Mouse (Mus musculus): ENCODE measurements around the gene Eng. TPM values are rescaled to one million over a fixed set of nuclear protein-coding genes. Genes with fewer than 3 reads are reported as not detected.

The Eng gene
- polyA plus RNA-seq, 1 experiment from 2014 or later, result 24.8 TPM

GRCm38 (mm10) chr2:32686640-32687039, 40.2 kb downstream of the Eng start:
- H3K36me3 ChIP-seq, result peaks cover 59% of the 10 kb centered on the region
- no peak overlapping the region for H3K4me2 ChIP-seq (replicated peaks)
- WGBS, result 97% methylated on average over 6 of the region's 6 CpGs
- no peak overlapping the region for H3K27ac ChIP-seq
- H3K9ac ChIP-seq (replicated peaks), result no peak overlapping the region
- no peak overlapping the region for H3K4me3 ChIP-seq (replicated peaks)
- no peaks in the 10 kb centered on the region for H3K9me3 ChIP-seq
- H3K27me3 ChIP-seq, result no peaks in the 10 kb centered on the region
- ATAC-seq, result no peak
- no peaks in the 10 kb centered on the region for H3K4me1 ChIP-seq (replicated peaks)

GRCm38 (mm10) chr2:32687562-32687961, 41.2 kb downstream of the Eng start:
- Histone ChIP-seq H3K4me1 (replicated peaks) (peaks cover 2% of the 10 kb centered on the region), H3K9ac (replicated peaks) (no peak overlapping the region), H3K27ac (no peak overlapping the region), H3K4me3 (replicated peaks) (no peak overlapping the region), H3K36me3 (peaks cover 58% of the 10 kb centered on the region), H3K9me3 (no peaks in the 10 kb centered on the region), H3K27me3 (no peaks in the 10 kb centered on the region), H3K4me2 (replicated peaks) (no peak overlapping the region)
- no peak for ATAC-seq
- WGBS, result 95% methylated on average over 8 of the region's 8 CpGs

GRCm38 (mm10) chr2:32689420-32689819, 43.0 kb downstream of the Eng start:
- WGBS, result 24% methylated on average over 5 of the region's 5 CpGs
- Histone ChIP-seq H3K27me3 (no peaks in the 10 kb centered on the region), H3K4me3 (replicated peaks) (no peak overlapping the region), H3K36me3 (peaks cover 39% of the 10 kb centered on the region), H3K9ac (replicated peaks) (no peak overlapping the region), H3K4me2 (replicated peaks) (no peak overlapping the region), H3K4me1 (replicated peaks) (peaks cover 13% of the 10 kb centered on the region), H3K9me3 (no peaks in the 10 kb centered on the region), H3K27ac (no peak overlapping the region)
- peak; percentile 15; the same call in 1 of the 2 replicates for ATAC-seq

GRCm38 (mm10) chr2:32691041-32691440, 44.6 kb downstream of the Eng start:
- Histone ChIP-seq H3K27me3 (no peaks in the 10 kb centered on the region), H3K9ac (replicated peaks) (no peak overlapping the region), H3K4me2 (replicated peaks) (no peak overlapping the region), H3K4me3 (replicated peaks) (no peak overlapping the region), H3K4me1 (replicated peaks) (peaks cover 13% of the 10 kb centered on the region), H3K27ac (no peak overlapping the region), H3K9me3 (no peaks in the 10 kb centered on the region), H3K36me3 (peaks cover 23% of the 10 kb centered on the region)
- ATAC-seq, result no peak
- 88% methylated on average over 11 of the region's 11 CpGs for WGBS

- Histone ChIP-seq H3K27me3 (no peaks in the 10 kb centered on the region), H3K27ac (no peak overlapping the region), H3K4me3 (replicated peaks) (no peak overlapping the region), H3K9me3 (no peaks in the 10 kb centered on the region), H3K4me2 (replicated peaks) (no peak overlapping the region; the same call in 1 of the 2 replicates), H3K4me1 (replicated peaks) (peaks cover 13% of the 10 kb centered on the region), H3K9ac (replicated peaks) (no peak overlapping the region; the same call in 1 of the 2 replicates), H3K36me3 (peaks cover 8% of the 10 kb centered on the region)
- 97% methylated on average over 14 of the region's 14 CpGs for WGBS
- no peak for ATAC-seq
Observed at GRCm38 (mm10) chr2:32692496-32692895, 46.1 kb downstream of the Eng start.

GRCm38 (mm10) chr2:32693282-32693681, 46.9 kb downstream of the Eng start:
- ATAC-seq, result no peak
- no peaks in the 10 kb centered on the region for H3K27me3 ChIP-seq
- 23% methylated on average over 7 of the region's 7 CpGs for WGBS
- H3K36me3 ChIP-seq, result 0 out of 2 replicates have a peak, but pooled peaks cover under 1% of the 10 kb centered on the region
- H3K27ac ChIP-seq, result no peak overlapping the region
- peaks cover 13% of the 10 kb centered on the region for H3K4me1 ChIP-seq (replicated peaks)
- H3K4me2 ChIP-seq (replicated peaks), result peak overlapping the region; percentile 81
- H3K4me3 ChIP-seq (replicated peaks), result peak overlapping the region; percentile 71
- peak overlapping the region; percentile 81 for H3K9ac ChIP-seq (replicated peaks)
- no peaks in the 10 kb centered on the region for H3K9me3 ChIP-seq

- no peaks in the 10 kb centered on the region for H3K36me3 ChIP-seq
- peak; percentile 98 for ATAC-seq
- peak overlapping the region; percentile 81 for H3K9ac ChIP-seq (replicated peaks)
- peak overlapping the region; percentile 71 for H3K4me3 ChIP-seq (replicated peaks)
- no peaks in the 10 kb centered on the region for H3K27me3 ChIP-seq
- H3K4me2 ChIP-seq (replicated peaks), result peak overlapping the region; percentile 81
- no peaks in the 10 kb centered on the region for H3K9me3 ChIP-seq
- peaks cover 13% of the 10 kb centered on the region for H3K4me1 ChIP-seq (replicated peaks)
- peak overlapping the region; percentile 75 for H3K27ac ChIP-seq
- WGBS, result under 1% methylated on average over 51 of the region's 51 CpGs
Observed at GRCm38 (mm10) chr2:32693823-32694411, 47.5 kb downstream of the Eng start.

- no peaks in the 10 kb centered on the region for H3K9me3 ChIP-seq
- no peak for ATAC-seq
- H3K36me3 ChIP-seq, result no peaks in the 10 kb centered on the region
- H3K9ac ChIP-seq (replicated peaks), result peak overlapping the region; percentile 58; the same call in 1 of the 2 replicates
- peaks cover 13% of the 10 kb centered on the region for H3K4me1 ChIP-seq (replicated peaks)
- H3K4me3 ChIP-seq (replicated peaks), result peak overlapping the region; percentile 71
- WGBS, result 90% methylated on average over 12 of the region's 12 CpGs
- no peaks in the 10 kb centered on the region for H3K27me3 ChIP-seq
- H3K4me2 ChIP-seq (replicated peaks), result peak overlapping the region; percentile 81
- no peak overlapping the region; the same call in 1 of the 2 replicates for H3K27ac ChIP-seq
Observed at GRCm38 (mm10) chr2:32694691-32695090, 48.3 kb downstream of the Eng start.

GRCm38 (mm10) chr2:32699680-32700079, 53.3 kb downstream of the Eng start:
- no peaks in the 10 kb centered on the region for H3K4me1 ChIP-seq (replicated peaks)
- no peak overlapping the region for H3K4me3 ChIP-seq (replicated peaks)
- ATAC-seq, result no peak
- no peak overlapping the region for H3K4me2 ChIP-seq (replicated peaks)
- H3K9me3 ChIP-seq, result no peaks in the 10 kb centered on the region
- WGBS, result 86% methylated on average over 6 of the region's 6 CpGs
- no peaks in the 10 kb centered on the region for H3K27me3 ChIP-seq
- no peak overlapping the region for H3K9ac ChIP-seq (replicated peaks)
- peaks cover 23% of the 10 kb centered on the region for H3K36me3 ChIP-seq
- H3K27ac ChIP-seq, result no peak overlapping the region

GRCm38 (mm10) chr2:32700966-32701743, 54.8 kb downstream of the Eng start:
- no peaks in the 10 kb centered on the region for H3K9me3 ChIP-seq
- no peaks in the 10 kb centered on the region for H3K27me3 ChIP-seq
- H3K36me3 ChIP-seq, result peaks cover 38% of the 10 kb centered on the region
- H3K4me1 ChIP-seq (replicated peaks), result no peaks in the 10 kb centered on the region
- ATAC-seq, result no peak
- H3K4me3 ChIP-seq (replicated peaks), result no peak overlapping the region
- H3K4me2 ChIP-seq (replicated peaks), result no peak overlapping the region
- H3K9ac ChIP-seq (replicated peaks), result no peak overlapping the region
- no peak overlapping the region for H3K27ac ChIP-seq
- 89% methylated on average over 14 of the region's 14 CpGs for WGBS

- H3K36me3 ChIP-seq, result peaks cover 57% of the 10 kb centered on the region
- no peak overlapping the region for H3K9ac ChIP-seq (replicated peaks)
- no peak overlapping the region for H3K4me3 ChIP-seq (replicated peaks)
- no peak for ATAC-seq
- 95% methylated on average over 8 of the region's 8 CpGs for WGBS
- H3K27ac ChIP-seq, result no peak overlapping the region
- no peaks in the 10 kb centered on the region for H3K4me1 ChIP-seq (replicated peaks)
- H3K4me2 ChIP-seq (replicated peaks), result no peak overlapping the region
- H3K27me3 ChIP-seq, result no peaks in the 10 kb centered on the region
- H3K9me3 ChIP-seq, result no peaks in the 10 kb centered on the region
Observed at GRCm38 (mm10) chr2:32703046-32703445, 56.7 kb downstream of the Eng start.

GRCm38 (mm10) chr2:32704021-32704421, 57.6 kb downstream of the Eng start, which contains the start of gene Fpgs:
Gene Fpgs (minus strand): TSS chr2:32704145.
- 83% methylated on average over 2 of the region's 2 CpGs for WGBS
- no peak within 1 kb of the TSS for H3K4me2 ChIP-seq (replicated peaks)
- H3K27me3 ChIP-seq, result no peaks in the 10 kb centered on the region
- H3K4me1 ChIP-seq (replicated peaks), result no peaks in the 10 kb centered on the region
- H3K9ac ChIP-seq (replicated peaks), result no peak within 1 kb of the TSS
- no peak within 1 kb of the TSS for H3K4me3 ChIP-seq (replicated peaks)
- H3K27ac ChIP-seq, result no peak within 1 kb of the TSS
- no peak for ATAC-seq
- no peaks in the 10 kb centered on the region for H3K9me3 ChIP-seq
- H3K36me3 ChIP-seq, result peaks cover 66% of the 10 kb centered on the region
